Mouse (Mus musculus) ZHBTc4 (cell line): ENCODE measurements around the gene Slc39a12.

Experiments
- DNase-seq: peaks from one replicate; pipeline ENCODE4 v3.0.0-alpha.2; 2011; ENCODE audit warnings: low read depth, low spot score

Slc39a12 gene

GRCm38 (mm10) chr2:14388162-14388561 lies at the start of gene Slc39a12:
Gene Slc39a12 (plus strand): TSS chr2:14388316.
- no peak for DNase-seq

- peak; percentile 6 for DNase-seq
Observed at GRCm38 (mm10) chr2:14341652-14342308, 46.3 kb upstream of the Slc39a12 start.

DNA sequence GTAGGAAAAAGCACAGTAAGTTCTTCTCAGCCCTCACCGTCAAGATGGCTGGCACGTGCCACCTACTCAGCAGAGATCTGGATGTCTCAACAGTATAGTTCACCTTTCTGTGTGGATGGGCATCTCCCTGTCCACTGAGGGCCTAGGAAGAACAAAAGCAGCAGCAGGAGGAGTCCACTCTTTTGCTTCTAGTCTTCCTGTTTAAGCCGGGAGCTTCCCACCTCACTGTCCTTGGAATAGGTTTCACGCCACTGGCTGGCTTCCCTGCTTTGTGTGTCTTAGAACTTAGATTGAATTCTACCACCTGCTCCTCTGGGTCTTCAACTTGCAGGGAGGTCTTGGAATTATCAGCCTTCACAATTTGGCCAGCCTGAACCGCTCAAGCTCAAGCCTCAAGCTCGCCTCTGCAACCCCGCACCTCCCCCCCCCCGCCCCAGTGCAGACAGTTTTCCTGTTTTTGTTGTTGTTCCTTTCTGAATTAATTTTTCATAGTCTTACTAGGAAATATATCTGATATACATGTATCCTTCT lies 45.7 kb upstream of the Slc39a12 start:
- DNase-seq: no peak

GRCm38 (mm10) chr2:14388856-14389255 lies 740 bp downstream of the Slc39a12 start:
- DNase-seq: no peak

DNA sequence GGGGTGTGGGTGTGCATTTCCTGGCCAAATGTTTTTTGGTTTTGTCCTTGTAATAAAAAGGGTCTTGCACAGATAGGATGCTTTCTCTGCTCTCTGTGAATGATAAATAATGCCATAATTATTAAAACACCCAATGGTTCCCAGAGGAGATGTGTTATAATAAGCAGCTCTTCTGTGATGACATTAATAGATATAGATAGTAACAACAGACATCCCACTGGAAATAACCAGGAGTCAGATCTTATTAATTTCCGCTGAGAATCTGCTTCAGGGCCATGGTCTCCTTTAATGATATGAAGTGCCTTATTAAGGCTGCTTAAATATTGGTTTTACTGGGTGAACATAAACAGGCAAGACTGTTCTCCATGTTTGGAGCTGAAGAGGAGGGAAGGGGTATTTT lies 2.8 kb downstream of the Slc39a12 start:
- DNase-seq: no peak

DNA sequence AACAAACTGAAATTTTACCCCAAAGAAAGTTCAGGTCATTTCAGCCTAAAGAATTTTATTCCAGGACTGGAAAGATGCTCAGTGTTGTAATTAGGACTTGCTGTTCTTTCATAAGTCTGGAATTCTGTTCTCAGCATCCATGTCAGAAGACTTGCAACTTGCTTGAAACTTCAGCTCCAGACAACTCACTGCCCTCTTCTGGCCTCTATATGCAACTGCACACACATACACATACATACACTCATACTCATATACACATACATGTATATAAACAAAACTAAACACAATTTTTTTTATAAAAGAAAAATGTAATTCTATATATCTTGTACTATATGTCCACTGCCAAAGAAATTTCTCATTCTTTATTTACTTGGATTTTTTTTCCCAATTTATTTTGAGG lies 14.9 kb downstream of the Slc39a12 start:
- DNase-seq: peak; percentile 47

DNA sequence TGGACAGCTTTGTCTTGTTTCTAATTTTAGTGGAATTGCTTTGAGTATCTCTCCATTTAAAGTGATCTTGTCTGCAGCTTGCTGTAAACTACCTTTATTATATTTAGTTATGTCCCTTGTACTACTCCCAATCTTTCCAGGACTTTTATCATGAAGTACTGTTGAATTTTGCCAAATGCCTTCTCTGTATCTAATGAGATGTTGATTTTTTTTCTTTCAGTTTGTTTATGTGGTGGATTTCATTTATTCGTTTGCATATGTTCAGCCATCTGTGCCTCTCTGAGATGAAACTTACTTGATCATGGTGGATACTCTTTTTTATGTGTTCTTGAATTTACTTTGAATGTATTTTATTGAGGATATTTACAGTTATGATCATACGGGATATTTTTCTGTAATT lies 40.9 kb downstream of the Slc39a12 start:
- no peak for DNase-seq

- DNase-seq: no peak
Observed at GRCm38 (mm10) chr2:14447322-14447721, 59.2 kb downstream of the Slc39a12 start.

- DNase-seq: no peak
Observed at GRCm38 (mm10) chr2:14450866-14451265, 62.8 kb downstream of the Slc39a12 start.

- no peak for DNase-seq
Observed at GRCm38 (mm10) chr2:14454946-14455631, 67.0 kb downstream of the Slc39a12 start.

- DNase-seq: no peak
Observed at GRCm38 (mm10) chr2:14464438-14464837, 76.3 kb downstream of the Slc39a12 start.

DNA sequence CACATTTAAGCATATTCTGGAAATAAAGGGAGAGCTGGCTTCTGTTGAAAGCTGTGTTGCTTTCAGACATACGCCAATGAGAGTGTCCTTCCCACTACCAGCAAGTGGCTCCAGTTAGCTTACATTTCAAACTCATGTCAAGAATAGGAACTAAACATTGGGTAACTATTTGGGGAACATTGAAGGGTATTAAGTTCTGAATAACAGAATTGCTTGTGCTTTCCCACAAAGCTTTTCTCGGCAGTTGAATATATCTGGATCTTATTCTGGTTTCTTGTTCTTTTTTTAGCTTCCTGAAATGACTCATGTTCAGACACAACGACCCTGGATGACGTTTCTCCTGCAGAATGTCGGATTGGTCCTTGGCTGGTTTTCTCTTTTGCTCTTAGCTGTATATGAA lies 106.0 kb downstream of the Slc39a12 start:
- DNase-seq: no peak

- DNase-seq: no peak
Observed at GRCm38 (mm10) chr2:14496150-14496549, 108.0 kb downstream of the Slc39a12 start.

GRCm38 (mm10) chr2:14502482-14502881 lies 114.4 kb downstream of the Slc39a12 start:
- DNase-seq: no peak

DNA sequence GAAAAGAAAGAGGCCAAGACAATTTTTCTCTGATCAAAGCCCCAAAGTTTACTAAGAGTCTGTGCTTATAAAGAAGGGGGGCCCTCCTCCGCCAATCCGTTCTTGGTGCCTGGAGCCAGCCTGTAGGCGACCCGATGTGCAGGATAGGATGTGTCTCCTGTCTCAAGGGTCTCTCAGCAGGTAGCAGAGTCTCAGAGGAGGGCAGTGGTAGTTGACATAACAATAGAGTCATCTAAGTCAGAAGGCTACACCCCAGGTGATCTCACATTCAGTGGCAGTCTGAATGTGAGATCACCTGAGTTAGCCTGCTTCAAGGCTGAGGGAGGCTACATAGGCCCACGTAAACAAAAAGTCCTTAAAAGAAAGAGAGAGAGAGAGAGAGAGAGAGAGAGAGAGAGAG lies 130.1 kb downstream of the Slc39a12 start:
- peak; percentile 44 for DNase-seq

- no peak for DNase-seq
Observed at GRCm38 (mm10) chr2:14534325-14535077, 146.4 kb downstream of the Slc39a12 start.

DNA sequence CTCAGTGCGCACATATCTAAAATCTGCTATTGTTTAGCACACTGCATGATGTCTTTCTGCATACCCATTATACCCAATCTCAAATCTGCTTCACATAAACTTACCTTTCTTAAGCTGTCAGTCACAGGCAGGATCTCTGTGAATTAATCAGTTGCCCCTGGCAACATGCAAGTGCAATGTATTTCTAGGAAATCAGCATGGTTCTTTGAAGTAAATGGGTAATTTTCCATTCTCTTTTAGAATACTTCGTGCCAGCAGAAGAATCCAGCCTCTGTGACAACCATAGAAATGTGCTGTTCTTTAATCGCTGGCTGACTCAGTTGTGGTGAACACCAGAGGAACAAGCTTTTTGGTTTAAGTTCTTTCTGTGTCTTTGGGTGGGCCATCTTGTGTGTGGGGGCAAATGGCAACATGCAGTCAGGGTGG lies 147.1 kb downstream of the Slc39a12 start:
- DNase-seq: no peak

DNA sequence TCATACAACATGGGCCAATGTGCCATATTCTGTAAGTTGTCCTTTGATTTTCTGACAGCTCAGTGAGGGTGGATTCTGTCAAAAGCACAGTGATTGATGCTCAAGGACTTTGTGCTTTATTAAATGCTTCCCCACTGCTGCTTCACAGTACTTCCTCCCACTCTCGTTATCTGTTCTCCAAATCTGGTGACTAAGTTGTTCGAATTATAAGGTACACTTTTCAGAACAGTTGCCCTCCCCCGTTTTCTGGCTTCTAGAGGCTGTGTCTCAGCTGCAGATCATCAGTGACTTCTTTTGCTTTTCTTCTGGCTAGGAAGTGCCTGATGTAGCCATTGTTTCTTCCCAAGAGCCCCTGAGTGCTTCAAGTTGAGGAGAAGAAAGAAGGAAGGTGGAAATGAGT lies 149.7 kb downstream of the Slc39a12 start:
- no peak for DNase-seq

GRCm38 (mm10) chr2:14543355-14543754 lies 155.2 kb downstream of the Slc39a12 start:
- DNase-seq: no peak

DNA sequence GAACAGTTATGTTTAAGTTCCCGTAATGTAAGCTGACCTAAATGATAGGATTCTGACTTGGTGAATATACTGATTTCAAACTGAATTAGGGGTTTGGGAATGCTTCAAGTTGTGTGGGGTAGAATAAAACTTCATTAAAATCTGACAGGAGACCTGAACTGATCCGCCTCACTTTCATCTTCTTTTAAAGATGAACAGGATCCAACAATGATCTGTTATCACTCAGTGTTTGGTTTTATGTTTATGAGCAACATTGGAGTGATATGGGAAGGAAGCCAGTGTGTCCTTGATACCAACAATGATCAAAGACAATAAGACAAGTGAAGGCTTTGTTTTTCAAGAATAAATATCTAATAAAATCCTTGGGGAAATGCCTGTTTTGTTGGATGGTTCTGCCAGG lies 155.7 kb downstream of the Slc39a12 start:
- no peak for DNase-seq
